Mouse (Mus musculus) lung, postnatal 0 days (tissue): ENCODE results near the gene Tmem104.

Source experiments
- CTCF ChIP-seq: IDR thresholded peaks from 2 replicates; pipeline ENCODE4 v1.5.1; 2016; ENCODE audit warnings: antibody characterized with exemption, mild to moderate bottlenecking
- EP300 ChIP-seq: IDR thresholded peaks from 2 replicates; pipeline ENCODE4 v1.6.1; 2016; ENCODE audit warnings: antibody characterized with exemption, mild to moderate bottlenecking, control low read depth

DNA sequence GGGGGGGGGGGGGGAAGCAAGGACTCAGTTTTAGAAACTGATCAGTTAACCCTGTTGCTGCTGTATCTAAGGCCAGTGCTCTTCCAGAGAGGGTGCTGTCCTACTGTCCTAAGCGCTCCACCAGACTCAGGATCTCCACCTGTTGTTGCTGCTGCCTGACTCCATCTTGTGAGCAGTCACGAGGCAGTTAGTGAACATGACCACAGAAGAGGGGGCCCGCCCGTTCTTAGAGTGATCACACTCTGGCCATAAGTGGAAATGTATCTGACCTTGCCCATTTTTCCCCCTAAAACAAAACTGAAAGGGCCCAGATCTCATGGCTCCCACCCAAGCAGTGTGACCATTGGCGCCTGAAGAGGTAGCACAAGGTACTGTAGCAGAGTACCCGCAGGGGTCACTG is 60.7 kb downstream of the Tmem104 start:
- TF ChIP-seq CTCF (no peak), EP300 (no peak)
